Mouse (Mus musculus) neutrophil, adult 83 days (primary cell): Measurements from ENCODE around the gene Gm49353. TPM values are rescaled to one million over a fixed set of nuclear protein-coding genes. Genes with fewer than 3 reads are reported as not detected.

Experiments
- total RNA-seq, 2 experiments: library from RNA; stranded (reverse); gene quantifications; one replicate each; pipeline ENCODE4 v1.2.4; 2023

The Gm49353 gene
- total RNA-seq: not detected

DNA sequence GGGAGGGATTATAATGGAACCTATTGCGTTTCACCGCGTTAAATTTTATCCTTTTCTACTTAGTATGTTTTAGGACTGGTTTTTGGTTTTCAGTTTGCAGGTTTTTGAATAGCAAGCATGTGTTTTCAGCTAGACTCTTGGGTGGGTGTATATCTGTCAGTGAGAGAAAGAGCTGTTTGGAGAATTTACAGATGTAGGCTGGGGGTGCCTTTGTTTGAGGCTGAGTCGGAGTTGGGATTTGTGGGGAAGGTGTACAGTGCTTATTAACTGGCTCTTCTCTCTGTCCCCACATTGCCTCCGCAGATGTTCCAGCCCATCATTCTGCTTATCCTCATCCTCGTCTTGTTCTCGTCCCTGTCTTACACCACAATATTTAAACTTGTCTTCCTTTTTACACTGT is at the start of gene Gm49353:
TSS of gene Gm49353 (plus strand) at position 313 of the 400 bp plus-strand sequence.

DNA sequence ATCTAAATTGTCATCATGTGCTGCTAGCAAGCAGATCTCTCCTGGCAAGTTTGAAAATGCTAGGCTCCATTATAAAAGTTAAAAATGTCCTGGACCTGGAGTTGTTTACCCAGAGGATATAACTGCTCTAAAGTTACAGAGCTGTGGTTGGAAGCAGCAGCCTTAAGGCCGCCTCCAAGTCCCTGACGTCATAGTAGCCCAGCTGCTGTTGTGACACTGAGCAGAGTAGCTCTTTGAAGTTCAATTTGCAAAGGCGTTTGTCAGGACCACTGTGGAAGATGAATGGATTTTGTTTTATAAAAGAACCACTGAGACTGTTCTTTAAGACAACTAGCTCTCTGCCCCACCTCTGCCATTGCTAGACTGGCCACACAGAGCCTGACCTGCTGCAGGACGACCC is 12.7 kb downstream of the Gm49353 start, which contains the start of gene 9330159F19Rik:
TSS of gene 9330159F19Rik (plus strand) at position 154 of the 400 bp plus-strand sequence.

Other genes with a start within 250 kb of the Gm49353 start
- not detected for gene 2310057J18Rik, start 212.7 kb upstream of the Gm49353 start, total RNA-seq
- gene Soga3, start 55.1 kb upstream of the Gm49353 start, total RNA-seq: not detected
- not detected for gene 9330159F19Rik, start 12.7 kb downstream of the Gm49353 start, total RNA-seq
- 1 to 10 TPM; 2.9 to 3.5 TPM for gene Echdc1, start 114.2 kb downstream of the Gm49353 start, total RNA-seq
- gene Rnf146, start 163.5 kb downstream of the Gm49353 start, total RNA-seq: 10 to 100 TPM; 41.6 to 45.2 TPM